9 mouse cellular contexts compared by ENCODE assay signal in the genomic region with DNA sequence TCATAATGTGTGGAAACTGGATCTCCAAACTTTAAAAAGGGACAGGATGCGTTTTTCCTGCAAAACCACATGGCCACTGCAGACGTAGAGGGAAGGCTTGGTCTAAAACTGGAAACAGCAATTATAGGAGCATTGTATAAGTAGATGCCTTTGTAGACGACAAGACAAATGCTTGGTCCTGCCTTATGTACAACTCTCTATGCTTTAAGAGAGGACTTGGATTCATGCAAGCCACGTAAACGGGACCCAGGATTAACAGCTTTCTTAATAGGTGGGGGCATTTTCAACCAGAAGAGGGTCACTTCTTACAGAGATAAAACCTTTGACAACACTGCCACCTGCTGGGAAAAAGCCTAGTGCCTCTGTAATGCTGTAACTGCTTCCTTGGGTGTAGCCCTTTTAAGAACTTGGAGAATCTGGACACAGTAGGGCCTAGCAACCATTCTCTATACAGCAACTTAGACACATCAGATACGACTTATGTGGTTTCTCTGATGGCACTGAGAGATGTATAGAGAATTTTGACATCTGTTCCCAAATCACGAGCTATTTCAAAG.
A peak's percentile ranks its signal among the peaks of the same experiment; 100 is the strongest.
DNase-seq lines count a peak whose midpoint lies in the region; ATAC-seq and TF ChIP-seq lines count a peak whose summit lies in the region.
"Had no signal": no experiment of that assay in that cellular context is flagged by ENCODE, and none has a peak within 500 bp of the region (broad histone marks: within the 10 kb centered on the region; RNA-seq: fewer than 3 reads in every experiment).

No protein-coding gene starts in this region.

- DNase-seq in heart, postnatal 0 days (ENCODE audit: low spot score) = peak; percentile 51
- DNase-seq in thymus, postnatal 4 days = peak; percentile 32
- DNase-seq in thymus, postnatal 14 days = no peak
- DNase-seq in embryonic facial prominence, embryonic 14.5 days (ENCODE audit: low spot score) = peak; percentile 74
- peak; percentile 26 to 70 for DNase-seq in kidney, postnatal 36 days
- peak; percentile 83 for DNase-seq in midbrain, postnatal 0 days (ENCODE audit: low spot score)
- DNase-seq in urinary bladder, adult 18-20 months (ENCODE audit: low spot score in 2 of 2) = no peak

- no peaks in the 10 kb centered on the region for H3K9me3 ChIP-seq in heart, postnatal 0 days (replicated peaks; ENCODE audit: control insufficient read depth, low read length)
- H3K9me3 ChIP-seq in heart, embryonic 12.5 days (replicated peaks) = no peaks in the 10 kb centered on the region
- no peaks in the 10 kb centered on the region for H3K9me3 ChIP-seq in embryonic facial prominence, embryonic 14.5 days (ENCODE audit: control insufficient read depth, low read length)
- no peaks in the 10 kb centered on the region for H3K9me3 ChIP-seq in midbrain, postnatal 0 days (ENCODE audit: low read length)
- H3K9me3 ChIP-seq: hindbrain, embryonic 15.5 days had no signal

- no peaks in the 10 kb centered on the region for H3K4me1 ChIP-seq in heart, postnatal 0 days (ENCODE audit: control insufficient read depth, insufficient read depth)
- H3K4me1 ChIP-seq in heart, embryonic 12.5 days (replicated peaks) = no peaks in the 10 kb centered on the region
- H3K4me1 ChIP-seq in embryonic facial prominence, embryonic 14.5 days (ENCODE audit: control insufficient read depth, insufficient read depth, low read length) = peaks cover 2% of the 10 kb centered on the region; the same call in 1 of the 2 replicates
- no peaks in the 10 kb centered on the region for H3K4me1 ChIP-seq in midbrain, postnatal 0 days (ENCODE audit: insufficient read depth, low read length)
- H3K4me1 ChIP-seq: hindbrain, embryonic 15.5 days had no signal

- H3K36me3 ChIP-seq in heart, postnatal 0 days (replicated peaks; ENCODE audit: control insufficient read depth, insufficient read depth, low read length) = no peaks in the 10 kb centered on the region
- H3K36me3 ChIP-seq in heart, embryonic 12.5 days = no peaks in the 10 kb centered on the region
- no peaks in the 10 kb centered on the region for H3K36me3 ChIP-seq in embryonic facial prominence, embryonic 14.5 days (ENCODE audit: control insufficient read depth, insufficient read depth, low read length)
- no peaks in the 10 kb centered on the region for H3K36me3 ChIP-seq in midbrain, postnatal 0 days (ENCODE audit: insufficient read depth, low read length)
- H3K36me3 ChIP-seq: hindbrain, embryonic 15.5 days had no signal

- no peak overlapping the region for H3K4me3 ChIP-seq in heart, postnatal 0 days (ENCODE audit: low read depth, low read length)
- no peak overlapping the region for H3K4me3 ChIP-seq in heart, embryonic 12.5 days
- no peak overlapping the region for H3K4me3 ChIP-seq in embryonic facial prominence, embryonic 14.5 days (ENCODE audit: low read depth, low read length)
- H3K4me3 ChIP-seq in midbrain, postnatal 0 days (ENCODE audit: low read depth, low read length) = no peak overlapping the region
- H3K4me3 ChIP-seq: hindbrain, embryonic 15.5 days had no signal

- ATAC-seq in heart, postnatal 0 days (ENCODE audit: insufficient read depth, low read depth) = peak; percentile 55; the same call in 1 of the 2 replicates
- ATAC-seq in heart, embryonic 12.5 days (ENCODE audit: insufficient number of reproducible peaks, low FRiP score) = no peak
- ATAC-seq in embryonic facial prominence, embryonic 14.5 days (ENCODE audit: low read depth) = no peak
- ATAC-seq in midbrain, postnatal 0 days (ENCODE audit: low FRiP score) = no peak

- WGBS in heart, postnatal 0 days = 37% methylated on average over 7 of the region's 7 CpGs
- WGBS in heart, embryonic 12.5 days = 47% methylated on average over 7 of the region's 7 CpGs
- WGBS in embryonic facial prominence, embryonic 14.5 days = 47% methylated on average over 7 of the region's 7 CpGs
- 50% methylated on average over 7 of the region's 7 CpGs for WGBS in midbrain, postnatal 0 days

- H3K27me3 ChIP-seq in heart, postnatal 0 days (ENCODE audit: control insufficient read depth, insufficient read depth, low read length) = no peaks in the 10 kb centered on the region
- no peaks in the 10 kb centered on the region for H3K27me3 ChIP-seq in heart, embryonic 12.5 days (replicated peaks)
- H3K27me3 ChIP-seq in embryonic facial prominence, embryonic 14.5 days (replicated peaks; ENCODE audit: control insufficient read depth, insufficient read depth, low read length) = no peaks in the 10 kb centered on the region
- no peaks in the 10 kb centered on the region for H3K27me3 ChIP-seq in midbrain, postnatal 0 days (ENCODE audit: insufficient read depth, low read length)
- H3K27me3 ChIP-seq: hindbrain, embryonic 15.5 days had no signal

- H3K27ac ChIP-seq in heart, postnatal 0 days (ENCODE audit: low read depth) = no peak overlapping the region
- no peak overlapping the region for H3K27ac ChIP-seq in heart, embryonic 12.5 days (ENCODE audit: poor library complexity, severe bottlenecking)
- no peak overlapping the region for H3K27ac ChIP-seq in embryonic facial prominence, embryonic 14.5 days (replicated peaks; ENCODE audit: low read depth, low read length)
- no peak overlapping the region for H3K27ac ChIP-seq in midbrain, postnatal 0 days (ENCODE audit: low read depth, low read length)
- H3K27ac ChIP-seq: hindbrain, embryonic 15.5 days had no signal

- no peak overlapping the region for H3K4me2 ChIP-seq in heart, postnatal 0 days (ENCODE audit: low read depth, low read length)
- no peak overlapping the region for H3K4me2 ChIP-seq in heart, embryonic 12.5 days
- no peak overlapping the region for H3K4me2 ChIP-seq in embryonic facial prominence, embryonic 14.5 days (ENCODE audit: low read depth, low read length)
- no peak overlapping the region for H3K4me2 ChIP-seq in midbrain, postnatal 0 days (ENCODE audit: low read depth, low read length, poor library complexity, severe bottlenecking)
- H3K4me2 ChIP-seq: hindbrain, embryonic 15.5 days had no signal

- no peak for TF ChIP-seq EP300 in heart, postnatal 0 days (IDR thresholded peaks at IDR 0.05; ENCODE audit: low read depth)

- peak; percentile 65 for TF ChIP-seq CTCF in heart, postnatal 0 days (IDR thresholded peaks at IDR 0.05; ENCODE audit: low read depth)
- peak; percentile 75 for TF ChIP-seq CTCF in midbrain, postnatal 0 days (IDR thresholded peaks at IDR 0.05)

- no peak overlapping the region for H3K9ac ChIP-seq in heart, postnatal 0 days (replicated peaks; ENCODE audit: low read depth, low read length)
- no peak overlapping the region for H3K9ac ChIP-seq in heart, embryonic 12.5 days
- H3K9ac ChIP-seq in embryonic facial prominence, embryonic 14.5 days (ENCODE audit: low read depth, low read length) = no peak overlapping the region
- H3K9ac ChIP-seq in midbrain, postnatal 0 days (replicated peaks; ENCODE audit: low read length, poor library complexity, severe bottlenecking) = no peak overlapping the region
- H3K9ac ChIP-seq: hindbrain, embryonic 15.5 days had no signal

Comparison
In these comparisons a context has a peak if more than half of its experiments do, and no peak if none do; other contexts are left out.
1. DNase-seq: peak in heart, postnatal 0 days (single experiment), thymus, postnatal 4 days (single experiment), embryonic facial prominence, embryonic 14.5 days (single experiment), kidney, postnatal 36 days (2 of 2) and midbrain, postnatal 0 days (single experiment); none in thymus, postnatal 14 days (single experiment) and urinary bladder, adult 18-20 months (0 of 2).